Comparison of ENCODE assay signal across 17 mouse cellular contexts in genomic region chr7:98771134-98771775, GRCm38 (mm10).
A peak's percentile ranks its signal among the peaks of the same experiment; 100 is the strongest.
DNase-seq lines count a peak whose midpoint lies in the region; ATAC-seq lines count a peak whose summit lies in the region.
"Had no signal": no experiment of that assay in that cellular context is flagged by ENCODE, and none has a peak within 500 bp of the region (broad histone marks: within the 10 kb centered on the region; RNA-seq: fewer than 3 reads in every experiment).

No protein-coding gene starts in this region.

- ATAC-seq in heart, embryonic 13.5 days (ENCODE audit: extremely low read depth, insufficient number of reproducible peaks, low FRiP score, low TSS enrichment): no peak
- ATAC-seq in megakaryocyte, adult 5-6 weeks (ENCODE audit: poor library complexity, severe bottlenecking): peak; percentile 46; the same call in 1 of the 2 replicates
- ATAC-seq: activated CD4-positive, CD25-positive, alpha-beta regulatory T cell, adult 4 months; forebrain, embryonic 14.5 days had no signal

- no peak overlapping the region for H3K4me2 ChIP-seq in heart, embryonic 13.5 days
- H3K4me2 ChIP-seq: neural tube, embryonic 13.5 days had no signal

- no peak for DNase-seq in heart, adult 8-10 months (ENCODE audit: low spot score)
- peak; percentile 11 for DNase-seq in thymus, postnatal 0 days (ENCODE audit: low spot score)
- DNase-seq in thymus, postnatal 36 days: no peak
- peak; percentile 60 to 71 for DNase-seq in cerebellum, postnatal 14 days
- no peak for DNase-seq in urinary bladder, adult 2 months (ENCODE audit: low spot score)
- no peak for DNase-seq in retina, postnatal 1 day
- DNase-seq: kidney, adult 11 months had no signal

- H3K36me3 ChIP-seq in heart, embryonic 13.5 days: no peaks in the 10 kb centered on the region
- H3K36me3 ChIP-seq: G1E; hindbrain, embryonic 10.5 days; liver, embryonic 15.5 days; midbrain, embryonic 12.5 days; neural tube, embryonic 13.5 days had no signal

- no peaks in the 10 kb centered on the region for H3K9me3 ChIP-seq in heart, embryonic 13.5 days
- H3K9me3 ChIP-seq: G1E; hindbrain, embryonic 10.5 days; liver, embryonic 15.5 days; midbrain, embryonic 12.5 days; neural tube, embryonic 13.5 days had no signal

- no peak overlapping the region for H3K9ac ChIP-seq in heart, embryonic 13.5 days
- H3K9ac ChIP-seq: liver, embryonic 15.5 days; midbrain, embryonic 12.5 days; neural tube, embryonic 13.5 days had no signal

- no peak overlapping the region for H3K4me3 ChIP-seq in heart, embryonic 13.5 days
- H3K4me3 ChIP-seq: hindbrain, embryonic 10.5 days; layer of hippocampus, adult 2 months; liver, embryonic 15.5 days; midbrain, embryonic 12.5 days; neural tube, embryonic 13.5 days had no signal

- H3K27ac ChIP-seq in heart, embryonic 13.5 days (replicated peaks): peak overlapping the region; percentile 45; the same call in 1 of the 2 replicates
- H3K27ac ChIP-seq: layer of hippocampus, adult 2 months; liver, embryonic 15.5 days; midbrain, embryonic 12.5 days; neural tube, embryonic 13.5 days had no signal

- H3K27me3 ChIP-seq in heart, embryonic 13.5 days (replicated peaks): no peaks in the 10 kb centered on the region
- H3K27me3 ChIP-seq: midbrain, embryonic 12.5 days had no signal

- WGBS in heart, embryonic 13.5 days: 55% methylated on average over 7 of the region's 7 CpGs

- peaks cover 36% of the 10 kb centered on the region for H3K4me1 ChIP-seq in heart, embryonic 13.5 days
- H3K4me1 ChIP-seq: liver, embryonic 15.5 days had no signal

Comparison
In these comparisons a context has a peak if more than half of its experiments do, and no peak if none do; other contexts are left out.
1. DNase-seq: peak in thymus, postnatal 0 days (single experiment) and cerebellum, postnatal 14 days (2 of 2); none in heart, adult 8-10 months (single experiment), thymus, postnatal 36 days (0 of 2), urinary bladder, adult 2 months (single experiment) and retina, postnatal 1 day (single experiment).